Mouse (Mus musculus): ENCODE measurements around the gene Hs3st3a1. TPM values are rescaled to one million over a fixed set of nuclear protein-coding genes. Genes with fewer than 3 reads are reported as not detected.

Hs3st3a1 gene
- polyA plus RNA-seq (2015; fragmentation: Nextera tagmentation; extraction: Ambion mirVana): 0.14 and 0.16 TPM in 2 replicates

DNA sequence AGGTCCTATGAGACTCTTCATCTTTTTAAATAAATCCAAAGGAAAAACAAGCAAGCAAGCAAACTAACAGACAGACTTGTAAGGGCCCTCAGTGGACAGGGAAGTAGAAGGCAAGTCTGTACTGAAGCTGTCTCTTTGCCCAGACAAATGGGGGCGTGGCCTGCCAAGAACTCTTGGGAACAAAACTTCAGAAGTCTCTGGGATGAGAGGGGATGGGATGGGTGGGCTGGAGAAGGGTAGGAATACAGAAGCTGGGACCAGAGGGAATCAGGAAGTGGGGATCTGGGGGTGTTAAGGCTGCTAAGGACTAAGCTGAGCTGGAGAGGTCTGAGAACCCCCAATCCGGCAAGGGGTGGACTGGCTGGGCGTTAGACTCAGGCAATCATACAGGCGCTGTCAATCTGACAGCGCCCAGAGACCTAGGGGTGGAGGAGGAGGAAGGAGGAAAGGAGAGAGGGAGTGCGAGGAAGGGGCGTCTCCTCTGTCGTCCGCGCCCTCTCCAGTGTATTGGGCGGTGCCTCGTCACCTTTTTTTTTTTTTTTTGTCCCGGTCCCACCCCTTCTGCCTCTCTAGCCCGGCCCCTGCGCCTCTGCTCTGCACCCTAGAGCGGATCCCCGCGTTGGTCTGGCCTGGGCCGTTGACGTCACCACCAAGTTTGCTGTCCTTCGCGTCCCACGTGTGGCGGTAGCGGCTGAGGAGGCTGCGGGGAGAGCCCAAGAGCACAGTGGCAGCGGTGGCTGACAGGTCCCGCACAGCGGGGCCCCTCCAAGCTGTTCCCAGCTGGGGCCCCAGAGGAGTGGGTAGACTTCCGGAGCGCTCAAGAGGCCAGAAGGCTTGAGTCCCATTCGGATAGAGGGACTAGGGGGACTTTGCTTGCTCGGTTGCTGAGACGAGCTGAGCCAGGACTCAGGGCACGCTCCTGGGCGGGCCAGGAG lies at the start of gene Hs3st3a1:
Hs3st3a1 (plus strand) TSS at position 722 of the 935 bp plus-strand sequence.
- H3K9me3 ChIP-seq (replicated peaks): no peaks in the 10 kb centered on the region
- H3K4me3 ChIP-seq (replicated peaks): peak within 1 kb of the TSS; percentile 49
- ATAC-seq (ENCODE audit: insufficient read depth): peak; percentile 72
- no peak within 1 kb of the TSS for H3K9ac ChIP-seq
- no peaks in the 10 kb centered on the region for H3K36me3 ChIP-seq (replicated peaks)
- WGBS (ENCODE audit: insufficient replicate concordance): under 1% methylated on average over 36 of the region's 36 CpGs
- H3K4me2 ChIP-seq: peak within 1 kb of the TSS; percentile 74
- H3K27me3 ChIP-seq: peaks cover 40% of the 10 kb centered on the region
- H3K27ac ChIP-seq (replicated peaks): no peak within 1 kb of the TSS
- peaks cover 14% of the 10 kb centered on the region; the same call in 1 of the 2 replicates for H3K4me1 ChIP-seq (replicated peaks)

DNA sequence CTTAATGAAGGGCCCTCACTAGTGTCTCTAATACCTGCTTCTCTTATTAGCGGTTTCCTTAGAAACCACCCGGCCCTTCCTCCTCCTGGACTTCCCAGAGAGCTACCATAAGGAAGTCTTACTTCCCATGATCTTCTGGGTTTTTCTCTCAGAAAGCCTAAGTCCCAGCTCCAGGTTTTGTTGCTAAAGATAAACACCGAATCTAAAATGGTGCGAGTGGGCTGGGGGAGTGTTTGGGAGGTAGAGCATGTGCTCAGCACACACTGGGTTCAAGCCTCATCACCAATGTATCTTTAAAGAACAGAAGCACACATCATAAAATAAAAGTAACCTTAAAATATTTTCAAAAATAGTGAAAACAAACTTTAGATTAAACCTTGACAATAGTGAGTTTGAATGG lies 48.8 kb upstream of the Hs3st3a1 start:
- 70% methylated on average over 4 of the region's 4 CpGs for WGBS (ENCODE audit: insufficient replicate concordance)
- no peaks in the 10 kb centered on the region for H3K36me3 ChIP-seq (replicated peaks)
- H3K27ac ChIP-seq (replicated peaks): no peak overlapping the region
- no peaks in the 10 kb centered on the region for H3K4me1 ChIP-seq (replicated peaks)
- H3K9me3 ChIP-seq (replicated peaks): no peaks in the 10 kb centered on the region
- ATAC-seq (ENCODE audit: insufficient read depth): no peak
- H3K27me3 ChIP-seq: no peaks in the 10 kb centered on the region
- no peak overlapping the region for H3K4me2 ChIP-seq
- H3K9ac ChIP-seq: no peak overlapping the region
- H3K4me3 ChIP-seq (replicated peaks): no peak overlapping the region

DNA sequence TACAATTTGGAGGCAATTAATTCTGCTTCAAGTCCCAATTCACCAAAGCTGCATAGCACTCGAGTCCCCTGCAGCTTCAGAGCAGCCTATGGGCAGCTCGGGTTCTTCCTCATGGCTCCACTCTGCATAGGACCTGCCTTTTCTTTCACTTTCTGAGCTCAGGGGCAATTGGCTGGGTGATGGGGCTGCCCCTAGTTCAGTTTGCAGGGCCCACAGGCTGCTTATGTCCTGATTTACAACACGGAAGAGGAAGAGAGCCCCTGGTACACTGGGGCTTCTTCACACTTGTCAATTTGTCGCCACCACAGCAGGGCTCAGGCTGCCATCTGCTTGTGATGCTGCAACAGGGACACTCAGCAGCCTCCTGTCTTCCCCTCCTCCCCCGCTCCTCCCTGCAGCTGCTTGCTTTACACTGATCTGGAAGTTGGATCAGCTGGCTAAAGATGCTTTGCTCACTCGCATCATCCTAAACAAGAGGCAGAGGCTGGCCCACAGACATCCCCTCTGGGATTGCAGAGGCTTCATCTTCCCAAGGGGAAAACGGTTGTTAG lies 38.7 kb upstream of the Hs3st3a1 start:
- Histone ChIP-seq H3K9ac (no peak overlapping the region), H3K9me3 (replicated peaks) (no peaks in the 10 kb centered on the region), H3K4me2 (no peak overlapping the region), H3K4me3 (replicated peaks) (no peak overlapping the region), H3K27ac (replicated peaks) (no peak overlapping the region), H3K36me3 (replicated peaks) (no peaks in the 10 kb centered on the region), H3K4me1 (replicated peaks) (no peaks in the 10 kb centered on the region), H3K27me3 (no peaks in the 10 kb centered on the region)
- no peak for ATAC-seq (ENCODE audit: insufficient read depth)
- 6% methylated on average over 7 of the region's 7 CpGs for WGBS (ENCODE audit: insufficient replicate concordance)

DNA sequence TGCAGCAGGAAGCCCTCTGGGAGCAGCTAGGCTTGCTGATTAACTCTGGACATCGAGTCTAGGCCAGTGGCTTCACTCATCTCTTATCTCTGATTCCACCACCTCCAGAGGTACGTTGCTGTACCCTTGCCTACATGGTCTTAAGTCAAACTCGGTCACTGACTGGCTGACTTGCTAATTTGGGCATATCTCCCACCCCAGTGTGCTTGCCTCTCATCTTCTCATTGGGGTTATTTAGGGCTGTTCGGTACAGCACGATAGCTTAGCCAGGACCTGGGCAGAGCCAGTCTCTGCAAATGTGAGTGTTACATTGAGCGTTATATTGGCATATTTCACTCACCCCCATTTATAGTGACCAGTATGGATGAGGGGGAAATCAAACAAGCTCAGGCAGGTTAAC lies 38.2 kb upstream of the Hs3st3a1 start:
- Histone ChIP-seq H3K9me3 (replicated peaks) (no peaks in the 10 kb centered on the region), H3K4me3 (replicated peaks) (no peak overlapping the region), H3K4me1 (replicated peaks) (no peaks in the 10 kb centered on the region), H3K9ac (no peak overlapping the region), H3K36me3 (replicated peaks) (no peaks in the 10 kb centered on the region), H3K4me2 (no peak overlapping the region), H3K27ac (replicated peaks) (no peak overlapping the region), H3K27me3 (no peaks in the 10 kb centered on the region)
- no peak for ATAC-seq (ENCODE audit: insufficient read depth)
- WGBS (ENCODE audit: insufficient replicate concordance): 56% methylated on average over 6 of the region's 6 CpGs

DNA sequence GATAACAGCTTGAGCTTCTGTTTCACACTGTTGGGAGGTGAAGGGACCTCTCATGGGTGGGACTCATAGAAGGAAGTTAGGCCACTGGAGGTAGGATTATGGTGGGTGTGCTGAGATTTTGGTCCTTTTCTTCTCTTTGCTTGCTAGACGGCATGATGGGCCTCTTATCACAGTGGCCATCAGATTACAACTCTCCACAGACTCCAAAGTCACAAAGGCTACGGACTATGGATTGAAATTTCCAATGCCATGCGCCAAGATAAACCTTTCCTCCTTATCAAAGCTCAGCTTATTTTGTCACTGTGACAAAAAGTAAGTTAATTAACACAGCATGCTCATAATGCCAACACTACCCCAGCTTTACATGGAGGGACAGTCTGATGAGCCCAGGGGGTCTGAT lies 37.5 kb upstream of the Hs3st3a1 start:
- ATAC-seq (ENCODE audit: insufficient read depth): no peak
- Histone ChIP-seq H3K9me3 (replicated peaks) (no peaks in the 10 kb centered on the region), H3K36me3 (replicated peaks) (no peaks in the 10 kb centered on the region), H3K4me1 (replicated peaks) (no peaks in the 10 kb centered on the region), H3K4me3 (replicated peaks) (no peak overlapping the region), H3K27ac (replicated peaks) (no peak overlapping the region), H3K9ac (no peak overlapping the region), H3K27me3 (no peaks in the 10 kb centered on the region), H3K4me2 (no peak overlapping the region)
- 50% methylated on average over 3 of the region's 3 CpGs for WGBS (ENCODE audit: insufficient replicate concordance)

DNA sequence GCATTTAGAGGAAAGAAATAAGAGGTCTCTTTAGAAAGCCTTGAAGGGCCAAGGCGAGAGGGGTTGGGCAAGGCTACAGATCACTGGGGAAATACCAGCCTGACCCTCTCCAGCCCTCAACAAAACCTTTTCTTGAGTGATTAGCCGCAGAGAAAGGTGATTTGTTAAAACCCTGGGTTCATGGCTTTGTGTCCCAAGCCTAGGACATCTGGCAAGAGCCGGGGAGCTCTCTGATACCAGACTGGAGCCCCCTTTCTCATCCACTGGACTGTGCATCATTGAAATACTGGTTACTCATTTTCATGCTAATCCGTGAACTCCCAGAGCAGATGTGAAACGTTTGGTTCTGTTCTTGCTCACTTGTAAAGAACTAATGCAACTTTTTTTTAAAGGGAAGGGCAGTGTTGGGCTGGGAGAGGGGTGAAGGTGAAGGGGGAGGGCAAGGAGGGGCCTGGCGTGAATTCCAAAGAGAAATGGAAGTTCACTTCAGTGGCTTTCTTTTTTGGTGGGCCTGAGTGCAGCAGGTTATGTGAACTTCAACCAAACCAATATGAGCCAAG lies 34.5 kb upstream of the Hs3st3a1 start:
- Histone ChIP-seq H3K36me3 (replicated peaks) (no peaks in the 10 kb centered on the region), H3K4me3 (replicated peaks) (no peak overlapping the region), H3K27me3 (no peaks in the 10 kb centered on the region), H3K9me3 (replicated peaks) (no peaks in the 10 kb centered on the region), H3K4me1 (replicated peaks) (no peaks in the 10 kb centered on the region), H3K4me2 (no peak overlapping the region), H3K9ac (no peak overlapping the region), H3K27ac (replicated peaks) (no peak overlapping the region)
- no peak for ATAC-seq (ENCODE audit: insufficient read depth)
- WGBS (ENCODE audit: insufficient replicate concordance): 57% methylated on average over 6 of the region's 6 CpGs

DNA sequence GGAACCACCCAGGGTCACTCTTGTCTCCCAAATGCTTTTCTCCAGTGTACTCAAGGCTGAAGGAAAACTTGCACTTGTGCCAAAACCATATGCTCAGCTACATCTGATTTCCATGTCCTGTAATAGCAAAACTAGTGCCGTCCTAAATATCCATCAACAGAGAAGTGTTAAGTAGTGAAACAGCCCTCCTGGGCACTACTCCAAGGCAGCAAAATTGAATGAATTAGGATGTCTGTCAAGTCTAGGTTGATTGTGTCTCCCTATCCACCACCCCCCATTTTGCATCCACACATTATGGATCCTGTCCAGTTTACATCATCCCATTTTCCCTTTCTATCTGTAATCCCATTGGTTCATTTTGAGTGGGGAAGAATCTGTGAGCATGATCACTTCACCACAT lies 16.2 kb upstream of the Hs3st3a1 start:
- 73% methylated on average over 1 of the region's 1 CpGs for WGBS (ENCODE audit: insufficient replicate concordance)
- no peaks in the 10 kb centered on the region for H3K4me1 ChIP-seq (replicated peaks)

DNA sequence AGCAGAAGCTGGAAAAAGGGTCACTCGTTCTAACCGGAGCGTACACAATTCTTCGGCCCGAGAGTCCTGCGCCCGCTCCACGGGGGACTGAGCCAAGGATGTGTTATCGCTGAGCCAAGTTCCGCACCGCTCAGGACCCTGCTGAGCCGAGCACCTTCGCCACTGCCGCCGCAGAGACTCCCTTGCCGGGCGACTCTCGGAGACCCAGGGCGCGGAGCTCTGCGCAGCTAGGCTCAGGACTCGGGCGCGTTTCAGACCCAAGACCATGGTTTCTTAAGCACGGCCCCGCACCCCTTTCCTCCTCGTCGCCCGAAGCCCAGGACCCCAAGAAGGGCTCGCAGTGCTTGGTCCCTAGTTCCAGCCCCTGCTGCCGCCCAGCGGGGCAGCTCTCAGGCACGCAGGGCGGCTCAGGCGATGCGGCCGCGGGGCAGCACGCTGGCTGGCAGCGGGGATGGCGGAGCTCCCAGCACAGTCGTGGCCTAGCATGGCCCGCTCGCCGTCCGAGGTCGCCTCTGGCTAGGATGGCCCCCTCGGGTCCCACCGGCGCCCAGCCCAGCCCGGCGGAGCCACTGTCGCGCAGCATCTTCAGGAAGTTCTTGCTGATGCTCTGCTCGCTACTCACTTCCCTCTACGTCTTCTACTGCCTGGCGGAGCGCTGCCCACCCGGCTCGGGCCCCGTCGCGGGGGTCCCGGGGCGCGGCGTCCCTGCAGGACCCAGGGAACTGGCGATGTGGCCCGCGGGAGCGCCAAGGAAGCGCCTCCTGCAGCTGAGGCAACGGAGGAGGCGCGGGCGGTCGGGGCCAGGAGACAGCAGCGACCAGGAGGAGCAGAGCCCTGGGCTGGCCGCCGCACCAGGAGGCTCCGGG lies 647 bp downstream of the Hs3st3a1 start:
- no peak overlapping the region for H3K27ac ChIP-seq (replicated peaks)
- no peaks in the 10 kb centered on the region for H3K9me3 ChIP-seq (replicated peaks)

More for the DNA sequence above, 16.2 kb upstream of the Hs3st3a1 start:
- Histone ChIP-seq H3K36me3 (replicated peaks) (no peaks in the 10 kb centered on the region), H3K27me3 (no peaks in the 10 kb centered on the region), H3K9ac (no peak overlapping the region), H3K4me3 (replicated peaks) (no peak overlapping the region), H3K9me3 (replicated peaks) (no peaks in the 10 kb centered on the region), H3K27ac (replicated peaks) (no peak overlapping the region), H3K4me2 (no peak overlapping the region)
- no peak for ATAC-seq (ENCODE audit: insufficient read depth)

DNA sequence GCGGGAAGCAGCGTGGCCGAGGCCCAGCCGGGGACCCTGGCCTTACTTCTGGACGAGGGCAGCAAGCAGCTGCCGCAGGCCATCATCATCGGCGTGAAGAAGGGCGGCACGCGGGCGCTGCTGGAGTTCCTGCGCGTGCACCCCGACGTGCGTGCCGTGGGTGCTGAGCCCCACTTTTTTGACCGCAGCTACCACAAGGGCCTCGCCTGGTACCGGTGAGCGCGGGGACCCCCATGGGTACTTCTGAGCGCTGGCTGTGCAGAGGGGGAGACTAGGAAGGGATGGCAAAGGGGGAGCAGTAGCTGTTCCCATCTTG lies 1.2 kb downstream of the Hs3st3a1 start, which contains the start of gene F930015N05Rik:
F930015N05Rik (minus strand) TSS at position 242 of the 316 bp plus-strand sequence.
- H3K4me1 ChIP-seq (replicated peaks): peaks cover 14% of the 10 kb centered on the region; the same call in 1 of the 2 replicates
- H3K27ac ChIP-seq (replicated peaks): no peak within 1 kb of the TSS
- H3K9me3 ChIP-seq (replicated peaks): no peaks in the 10 kb centered on the region
- peak within 1 kb of the TSS; percentile 74 for H3K4me2 ChIP-seq
- no peaks in the 10 kb centered on the region for H3K36me3 ChIP-seq (replicated peaks)
- peaks cover 40% of the 10 kb centered on the region for H3K27me3 ChIP-seq
- peak within 1 kb of the TSS; percentile 49 for H3K4me3 ChIP-seq (replicated peaks)
- no peak for ATAC-seq (ENCODE audit: insufficient read depth)
- H3K9ac ChIP-seq: no peak within 1 kb of the TSS
- under 1% methylated on average over 24 of the region's 24 CpGs for WGBS (ENCODE audit: insufficient replicate concordance)

More for the DNA sequence above, 647 bp downstream of the Hs3st3a1 start:
- H3K4me2 ChIP-seq: peak overlapping the region; percentile 74
- H3K36me3 ChIP-seq (replicated peaks): no peaks in the 10 kb centered on the region
- H3K4me1 ChIP-seq (replicated peaks): peaks cover 14% of the 10 kb centered on the region; the same call in 1 of the 2 replicates
- peak; percentile 44; the same call in 1 of the 2 replicates for ATAC-seq (ENCODE audit: insufficient read depth)
- H3K4me3 ChIP-seq (replicated peaks): peak overlapping the region; percentile 49
- H3K9ac ChIP-seq: no peak overlapping the region
- peaks cover 40% of the 10 kb centered on the region for H3K27me3 ChIP-seq
- WGBS (ENCODE audit: insufficient replicate concordance): under 1% methylated on average over 81 of the region's 81 CpGs

DNA sequence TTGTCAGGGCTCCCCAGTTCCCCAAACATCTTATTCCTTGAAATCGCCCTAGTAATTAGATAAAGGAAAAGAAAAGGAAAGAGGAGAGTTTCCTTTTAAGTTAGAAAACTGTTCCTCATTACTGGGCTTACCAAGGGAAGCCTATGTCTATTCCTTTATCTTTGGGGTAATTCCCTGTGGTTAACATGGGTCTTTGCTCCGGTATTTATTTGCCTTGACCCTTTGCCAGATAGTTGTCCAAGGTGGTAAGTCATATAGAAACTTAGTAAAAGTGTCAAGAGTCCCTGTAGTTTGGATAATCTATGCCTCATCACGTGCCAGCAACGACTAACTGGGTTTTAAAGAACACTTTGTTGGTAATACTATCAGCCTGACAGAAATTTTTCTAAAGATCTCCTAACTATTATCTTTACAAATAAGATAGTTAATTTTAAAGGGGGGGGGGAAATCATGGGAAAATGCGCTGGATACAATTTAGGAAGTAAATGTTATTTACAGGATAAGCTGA lies 1.7 kb downstream of the Hs3st3a1 start:
- no peak for ATAC-seq (ENCODE audit: insufficient read depth)

More for the DNA sequence above, 1.7 kb downstream of the Hs3st3a1 start:
- no peak overlapping the region for H3K4me3 ChIP-seq (replicated peaks)
- H3K27ac ChIP-seq (replicated peaks): no peak overlapping the region
- no peaks in the 10 kb centered on the region for H3K36me3 ChIP-seq (replicated peaks)
- peak overlapping the region; percentile 74; the same call in 1 of the 2 replicates for H3K4me2 ChIP-seq
- H3K9me3 ChIP-seq (replicated peaks): no peaks in the 10 kb centered on the region
- peaks cover 40% of the 10 kb centered on the region for H3K27me3 ChIP-seq
- peaks cover 14% of the 10 kb centered on the region; the same call in 1 of the 2 replicates for H3K4me1 ChIP-seq (replicated peaks)
- WGBS (ENCODE audit: insufficient replicate concordance): 20% methylated on average over 5 of the region's 5 CpGs
- H3K9ac ChIP-seq: no peak overlapping the region
